Mouse (Mus musculus): Measurements from ENCODE around the gene Lpar2.

Gene Lpar2

DNA sequence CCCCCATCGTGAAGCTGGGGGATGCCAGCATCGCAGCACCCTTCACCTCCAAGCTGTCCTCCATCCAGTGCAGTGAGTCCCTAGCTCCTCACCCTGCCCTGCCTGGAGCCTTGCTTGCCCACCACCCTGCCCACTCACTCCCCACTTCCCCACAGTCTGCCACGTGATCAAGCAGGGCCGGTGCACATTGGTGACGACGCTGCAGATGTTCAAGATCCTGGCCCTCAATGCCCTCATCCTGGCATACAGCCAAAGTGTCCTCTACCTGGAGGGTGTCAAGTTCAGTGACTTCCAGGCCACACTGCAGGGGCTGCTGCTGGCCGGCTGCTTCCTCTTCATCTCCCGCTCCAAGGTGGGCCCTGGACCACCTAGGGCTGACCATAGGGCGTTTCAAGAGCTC lies 16.7 kb upstream of the Lpar2 start:
- peak in 1 of 2 experiments; percentile 4 for DNase-seq (ENCODE audit: low spot score in 2 of 2)

DNA sequence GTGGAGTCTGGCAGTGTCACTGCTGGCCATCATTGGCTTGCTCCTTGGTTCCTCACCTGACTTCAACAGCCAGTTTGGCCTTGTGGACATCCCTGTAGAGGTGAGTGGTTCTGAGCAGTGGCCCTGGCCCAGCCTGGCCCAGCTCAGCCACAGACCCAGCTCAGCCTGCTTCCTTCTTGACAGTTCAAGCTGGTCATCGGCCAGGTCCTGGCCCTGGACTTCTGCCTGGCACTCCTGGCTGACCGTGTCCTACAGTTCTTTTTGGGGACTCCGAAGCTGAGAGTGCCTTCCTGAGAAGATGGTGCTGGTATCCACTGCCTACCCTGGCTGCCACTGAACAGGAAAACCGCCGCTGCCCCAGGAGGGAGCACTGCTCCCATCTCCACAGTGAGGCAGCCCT lies 15.0 kb upstream of the Lpar2 start:
- DNase-seq (ENCODE audit: low spot score in 2 of 2), result no peak

GRCm38 (mm10) chr8:69808094-69808863 lies 13.9 kb upstream of the Lpar2 start, which contains the start of gene Gmip:
TSS of gene Gmip (plus strand) at chr8:69808679.
- peak; percentile 79 to 85 for DNase-seq (ENCODE audit: low spot score in 2 of 2)

DNA sequence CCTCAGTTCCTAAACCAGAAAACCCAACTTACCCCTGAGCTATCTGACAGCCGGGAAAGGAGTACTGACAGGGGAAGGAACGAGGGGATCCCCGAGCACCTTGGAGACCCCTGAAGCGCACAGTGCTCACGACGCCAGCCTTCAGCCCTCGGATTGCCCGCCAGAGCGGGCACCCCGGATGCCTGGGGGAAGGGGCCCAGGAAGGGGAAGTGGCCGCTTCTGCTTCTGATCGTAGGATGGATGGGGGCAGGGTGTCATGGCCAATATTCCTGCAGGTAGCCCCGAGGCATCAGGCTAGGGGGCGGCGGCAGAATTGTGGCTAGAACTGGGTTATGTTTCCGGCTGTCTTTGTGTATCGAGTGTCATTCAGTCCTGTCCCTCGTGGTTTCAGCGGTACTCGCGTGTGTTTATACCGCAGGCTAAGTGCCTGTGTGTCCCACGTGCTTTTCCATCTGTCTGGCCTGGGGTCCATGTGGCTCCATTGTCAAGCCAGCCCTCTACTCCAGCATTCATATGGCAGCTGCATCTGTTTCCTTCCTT lies 13.3 kb upstream of the Lpar2 start:
- DNase-seq (ENCODE audit: low spot score in 2 of 2), result peak; percentile 33 to 44

- DNase-seq (ENCODE audit: low spot score in 2 of 2), result no peak
Observed at GRCm38 (mm10) chr8:69809820-69810219, 12.4 kb upstream of the Lpar2 start.

DNA sequence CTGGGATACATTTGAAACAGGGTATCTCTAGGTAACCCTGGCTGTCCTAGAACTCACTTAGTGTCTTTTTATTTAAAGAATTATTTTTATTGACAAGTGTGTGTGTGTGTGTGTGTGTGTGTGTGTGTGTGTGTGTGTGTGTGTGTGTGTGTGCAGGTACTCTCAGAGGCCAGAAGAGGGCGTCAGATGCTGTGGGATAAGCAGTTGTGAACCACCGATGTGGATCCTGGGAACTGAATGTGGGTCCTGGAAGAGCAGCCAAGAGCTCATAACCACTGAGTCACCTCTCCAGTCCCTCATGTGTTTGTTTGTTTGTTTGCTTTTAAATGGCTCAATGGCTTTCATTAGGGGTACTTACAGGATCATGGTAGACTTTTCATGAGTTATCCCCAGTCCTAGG lies 7.3 kb upstream of the Lpar2 start:
- no peak for DNase-seq (ENCODE audit: low spot score in 2 of 2)

DNA sequence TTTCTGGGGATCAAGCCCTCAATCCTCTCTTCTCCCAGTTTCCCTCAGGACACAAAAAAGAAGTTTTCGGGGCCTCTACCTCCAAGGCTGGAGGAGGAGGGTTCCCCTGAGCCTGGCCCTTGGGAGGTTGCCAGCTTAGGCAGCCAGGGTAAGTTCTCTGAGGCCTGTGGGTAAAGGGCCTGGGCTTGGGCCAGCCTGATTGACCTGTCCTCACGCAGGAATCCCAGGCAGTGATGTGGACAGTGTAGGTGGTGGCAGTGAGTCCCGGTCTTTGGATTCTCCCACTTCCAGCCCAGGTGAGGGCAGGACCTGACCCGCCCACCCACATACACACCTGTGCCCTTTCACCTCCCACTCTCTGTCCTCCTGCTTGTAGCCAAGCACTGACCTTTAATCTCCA lies 6.8 kb upstream of the Lpar2 start:
- no peak for DNase-seq (ENCODE audit: low spot score in 2 of 2)

GRCm38 (mm10) chr8:69820466-69820865 lies 1.8 kb upstream of the Lpar2 start:
- no peak for DNase-seq (ENCODE audit: low spot score in 2 of 2)

- DNase-seq (ENCODE audit: low spot score in 2 of 2), result no peak
Observed at GRCm38 (mm10) chr8:69821971-69822385, 251 bp upstream of the Lpar2 start.

- DNase-seq (ENCODE audit: low spot score in 2 of 2), result no peak
Observed at GRCm38 (mm10) chr8:69826371-69826770, 4.1 kb downstream of the Lpar2 start.

DNA sequence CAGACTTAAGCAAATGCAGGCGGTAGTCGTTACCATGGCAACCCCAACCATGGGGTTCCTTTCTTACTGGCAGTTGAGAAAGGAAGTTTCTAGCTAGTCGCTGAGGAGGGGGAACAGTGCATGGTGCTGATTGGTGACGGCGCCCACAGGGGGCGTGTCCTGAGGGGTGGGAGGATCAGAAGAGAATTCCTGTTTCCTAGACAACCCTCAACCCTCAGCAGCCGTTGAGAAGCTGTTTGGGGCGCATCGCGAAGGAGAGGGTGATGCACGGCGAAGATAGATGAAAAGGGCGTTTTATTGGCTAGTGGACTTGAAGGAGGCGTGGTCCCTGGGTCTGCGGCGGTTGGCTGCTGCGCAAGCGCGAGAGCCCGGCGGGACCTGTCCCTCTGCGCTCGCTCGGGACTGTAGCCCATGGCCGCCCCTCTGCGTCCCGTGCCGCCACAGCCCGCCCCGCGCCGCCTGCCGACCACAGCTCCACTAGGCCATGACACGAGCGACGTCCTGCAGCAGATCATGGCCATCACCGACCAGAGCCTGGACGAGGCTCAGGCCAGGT lies 10.1 kb downstream of the Lpar2 start, which contains the start of gene Pbx4:
Gene Pbx4 (plus strand): TSS at position 194 of the 556 bp plus-strand sequence.
- DNase-seq (ENCODE audit: low spot score in 2 of 2), result peak; percentile 70 to 78

GRCm38 (mm10) chr8:69837057-69837682 lies 14.9 kb downstream of the Lpar2 start:
- DNase-seq (ENCODE audit: low spot score in 2 of 2), result no peak

DNA sequence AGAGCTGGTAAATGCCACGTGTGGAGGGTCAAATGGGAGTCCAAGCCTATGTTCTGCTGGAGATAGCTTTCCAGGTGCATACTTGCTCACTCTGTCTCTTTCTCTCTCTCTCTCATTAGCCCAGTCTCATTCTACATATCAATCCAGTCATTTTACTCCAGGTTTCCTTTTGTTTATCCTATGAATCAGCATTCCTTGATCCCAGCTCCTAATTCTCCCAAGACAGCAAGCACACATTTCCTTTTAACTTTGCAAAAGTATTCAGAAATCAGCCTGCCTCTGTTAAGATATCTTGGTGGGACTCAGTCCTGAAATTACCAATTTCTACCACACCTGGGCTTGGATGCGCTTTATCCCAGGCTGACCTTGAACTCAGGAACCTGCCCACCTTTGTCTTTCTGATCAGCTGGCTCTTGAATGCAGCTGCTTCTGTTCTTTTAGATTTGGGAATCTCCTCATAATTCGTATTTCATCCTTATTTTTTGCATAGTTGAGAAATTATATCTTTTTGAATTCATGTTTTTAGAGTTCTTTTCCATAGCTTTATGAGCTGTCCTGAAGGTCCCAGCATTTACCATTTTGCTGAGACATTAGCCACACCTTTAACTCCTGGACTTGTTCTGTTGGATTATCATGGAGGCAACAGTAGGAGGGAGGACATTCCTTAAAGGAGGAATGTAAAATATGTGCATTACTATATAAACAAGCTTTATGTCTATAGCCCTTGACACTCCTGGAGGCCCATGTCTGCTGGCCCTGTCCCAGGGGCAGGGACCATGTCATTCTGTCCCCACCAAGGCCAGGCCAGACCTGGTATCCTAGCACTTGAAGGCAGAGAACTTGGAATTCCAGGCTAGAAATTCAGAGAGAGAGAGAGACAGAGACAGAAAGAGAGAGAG lies 25.2 kb downstream of the Lpar2 start:
- no peak for DNase-seq (ENCODE audit: low spot score in 2 of 2)

- DNase-seq (ENCODE audit: low spot score in 2 of 2), result no peak
Observed at GRCm38 (mm10) chr8:69848951-69849350, 26.7 kb downstream of the Lpar2 start.

- no peak for DNase-seq (ENCODE audit: low spot score in 2 of 2)
Observed at GRCm38 (mm10) chr8:69849899-69850298, 27.7 kb downstream of the Lpar2 start.

DNA sequence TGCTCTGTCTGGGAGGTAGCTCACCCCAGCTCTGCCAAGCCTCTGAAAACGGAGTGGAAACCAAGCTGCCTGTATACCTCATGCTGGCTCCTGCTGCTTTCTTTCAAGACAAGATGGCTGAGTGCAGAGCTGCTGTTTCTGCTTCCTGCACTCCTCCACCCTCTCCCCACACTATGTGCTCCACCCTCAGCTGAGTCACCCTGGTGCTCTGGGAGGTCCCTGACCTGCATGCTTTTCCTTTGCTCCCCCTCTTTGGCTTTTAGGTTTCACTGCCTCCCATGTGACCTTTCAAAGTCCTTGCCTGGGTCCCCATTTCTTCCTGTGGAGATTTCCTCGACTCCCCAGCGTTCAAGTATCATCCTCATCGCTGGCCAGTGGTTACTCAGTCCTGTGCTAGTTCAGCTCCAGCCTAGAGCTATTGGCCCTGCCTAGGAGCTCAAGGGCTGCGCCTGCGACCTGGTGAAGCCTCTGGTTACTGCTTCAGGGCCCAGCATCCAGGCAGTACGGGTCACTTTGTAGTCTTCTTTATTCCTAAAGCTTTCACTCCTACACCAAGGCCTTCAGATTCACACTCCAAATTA lies 28.8 kb downstream of the Lpar2 start:
- DNase-seq (ENCODE audit: low spot score in 2 of 2), result no peak

DNA sequence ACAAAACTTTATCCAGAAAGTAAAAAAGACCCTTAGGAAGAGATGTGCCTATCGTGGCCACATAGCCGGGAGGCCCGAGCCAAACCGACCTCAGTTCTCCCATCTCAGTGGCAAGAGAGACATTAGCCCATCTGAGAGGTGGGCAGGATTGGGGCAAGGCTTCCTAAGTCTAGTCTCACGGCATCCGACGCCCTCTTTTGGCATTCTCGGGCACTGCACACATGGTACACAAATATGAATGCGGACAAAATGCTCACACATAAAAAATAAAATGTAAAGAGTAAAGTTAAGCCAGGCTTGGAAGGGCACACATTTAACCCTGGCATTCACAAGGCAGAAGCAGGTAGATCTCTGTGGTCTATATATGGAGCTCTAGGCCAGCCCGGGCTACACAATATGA lies 31.6 kb downstream of the Lpar2 start:
- DNase-seq (ENCODE audit: low spot score in 2 of 2), result no peak

DNA sequence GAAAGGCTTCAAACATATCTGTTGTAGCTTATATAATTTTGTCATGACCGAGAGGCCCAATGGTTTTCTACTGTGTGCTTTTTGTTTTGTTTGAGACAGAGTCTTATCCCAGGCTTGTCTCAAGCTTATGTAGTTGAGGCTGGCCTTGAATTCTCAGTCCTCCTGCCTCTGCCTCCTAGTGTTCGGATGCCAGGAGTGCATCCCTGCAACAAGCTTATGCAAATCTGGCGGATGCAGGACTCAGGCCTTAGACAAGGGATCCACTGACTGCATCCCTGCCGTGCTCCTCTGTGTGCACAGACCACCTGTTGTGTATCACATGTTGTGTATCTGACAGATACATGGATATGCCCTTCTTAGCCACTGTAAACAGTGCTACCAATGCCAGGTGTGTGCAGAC lies 38.6 kb downstream of the Lpar2 start:
- DNase-seq (ENCODE audit: low spot score in 2 of 2), result no peak

DNA sequence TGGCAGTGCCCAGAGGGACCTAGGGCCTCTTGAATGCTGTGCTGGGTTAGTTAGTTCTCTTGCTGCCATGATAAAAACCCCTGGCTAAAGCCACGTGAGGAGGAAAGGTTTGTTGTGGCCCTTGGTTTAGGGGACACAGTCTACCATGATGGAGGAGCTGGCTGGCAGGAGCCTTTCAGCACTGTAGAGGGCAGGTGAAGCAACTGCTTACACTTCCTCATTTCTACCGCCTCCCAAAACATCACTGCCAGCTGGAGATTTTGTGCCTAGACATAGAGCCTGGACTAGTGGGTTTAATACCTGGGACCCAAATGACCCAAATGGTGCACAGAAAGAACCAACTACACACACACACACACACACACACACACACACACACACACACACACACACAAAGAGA lies 39.0 kb downstream of the Lpar2 start:
- DNase-seq (ENCODE audit: low spot score in 2 of 2), result no peak

DNA sequence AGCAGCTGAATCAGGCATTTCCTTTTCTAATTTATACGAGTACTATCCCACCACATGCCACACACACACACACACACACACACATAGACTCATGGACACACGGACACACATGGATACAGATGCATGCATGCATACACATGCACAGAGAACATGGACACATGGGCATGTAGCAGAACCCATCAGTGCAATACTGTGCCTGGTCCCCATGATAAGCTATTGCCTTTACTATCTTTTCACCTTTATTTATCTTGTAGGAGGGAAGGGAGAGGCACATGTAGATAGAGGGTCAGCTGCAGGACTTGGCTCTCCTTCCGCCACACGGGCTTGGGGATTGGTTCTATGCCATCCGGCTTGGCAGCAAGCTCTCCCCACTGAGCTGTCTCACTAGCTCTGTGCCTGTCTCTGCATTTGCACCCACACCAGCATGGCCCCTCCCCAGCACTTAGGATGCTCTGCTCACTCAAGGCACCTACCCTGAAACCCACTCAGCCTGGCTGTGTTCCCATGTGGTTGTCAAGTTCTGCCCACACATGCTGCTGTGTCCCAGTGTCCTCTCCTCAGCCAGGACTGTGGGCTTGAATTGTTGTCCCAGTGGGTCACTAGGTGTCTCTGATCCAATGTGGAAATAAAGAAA lies 41.3 kb downstream of the Lpar2 start:
- no peak for DNase-seq (ENCODE audit: low spot score in 2 of 2)

DNA sequence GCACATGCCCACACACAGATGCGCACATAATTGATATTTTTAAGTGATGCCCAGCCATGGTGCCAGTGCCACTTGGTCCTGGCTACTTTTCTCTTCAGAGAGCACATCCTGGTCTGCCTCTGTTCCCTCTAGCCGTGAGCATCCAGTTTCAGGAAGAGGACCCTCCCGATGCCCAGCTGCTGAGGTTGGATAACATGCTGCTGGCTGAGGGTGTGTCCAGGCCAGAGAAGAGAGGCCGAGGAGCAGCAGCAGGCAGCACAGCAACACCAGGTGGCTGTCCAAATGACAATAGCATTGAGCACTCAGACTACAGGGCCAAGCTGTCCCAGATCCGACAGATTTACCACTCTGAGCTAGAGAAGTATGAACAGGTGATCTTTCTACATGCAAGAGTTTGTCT lies 42.0 kb downstream of the Lpar2 start:
- no peak for DNase-seq (ENCODE audit: low spot score in 2 of 2)

Measured in spleen, postnatal 14 days (tissue).